Mouse (Mus musculus) forebrain, embryonic 11.5 days (tissue): ENCODE data around the gene Havcr2. TPM values are rescaled to one million over a fixed set of nuclear protein-coding genes. Genes with fewer than 3 reads are reported as not detected.

Experiments used
- ATAC-seq: fragments of 200-750 bp; cut with Nextera tagmentation; replicated peaks from 2 replicates; pipeline ENCODE4 v1.8.0; 2017; ENCODE audit warnings: moderate TSS enrichment; ENCODE audit not compliant: low FRiP score
- DNase-seq: peaks from one replicate; pipeline ENCODE4 v3.0.0-alpha.2; 2017; ENCODE audit warnings: low spot score
- H3K27ac ChIP-seq: fragments of 300-500 bp; sonication (generic); 2 replicates; pipeline ENCODE4 v1.5.1; 2014; ENCODE audit warnings: low read depth, low read length
- H3K27me3 ChIP-seq: fragments of 300-500 bp; sonication (generic); 2 replicates; pipeline ENCODE4 v1.6.1; 2014; ENCODE audit warnings: mild to moderate bottlenecking, low read length, mixed read lengths; ENCODE audit not compliant: control insufficient read depth, insufficient read depth
- H3K36me3 ChIP-seq: fragments of 300-500 bp; sonication (generic); 2 replicates; pipeline ENCODE4 v1.6.1; 2014; ENCODE audit warnings: mild to moderate bottlenecking, low read length, moderate library complexity, mixed read lengths; ENCODE audit not compliant: control insufficient read depth, insufficient read depth
- H3K4me1 ChIP-seq: fragments of 300-500 bp; sonication (generic); replicated peaks from 2 replicates; pipeline ENCODE4 v1.6.1; 2014; ENCODE audit warnings: low read length, mixed read lengths; ENCODE audit not compliant: control insufficient read depth, insufficient read depth
- H3K4me2 ChIP-seq: fragments of 300-500 bp; sonication (generic); 2 replicates; pipeline ENCODE4 v1.6.1; 2014; ENCODE audit warnings: low read depth, mild to moderate bottlenecking, low read length, moderate library complexity, mixed read lengths; ENCODE audit not compliant: severe bottlenecking
- H3K4me3 ChIP-seq: fragments of 300-500 bp; sonication (generic); 2 replicates; pipeline ENCODE4 v1.5.1; 2014; ENCODE audit warnings: low read depth, low read length
- H3K9ac ChIP-seq: fragments of 300-500 bp; sonication (generic); 2 replicates; pipeline ENCODE4 v1.6.1; 2014; ENCODE audit warnings: low read length
- H3K9me3 ChIP-seq: fragments of 300-500 bp; sonication (generic); 2 replicates; pipeline ENCODE4 v1.6.1; 2016; ENCODE audit warnings: low read length, mixed read lengths; ENCODE audit not compliant: control insufficient read depth
- WGBS: fragments of 180-500 bp; shearing (Covaris S2); extraction: QIAGEN DNeasy Blood & Tissue Kit; methylation state at CpG from one replicate; pipeline ENCODE4 v1.1.7; 2014; 5-methylcytosine and 5-hydroxymethylcytosine counted together
- polyA plus RNA-seq: library from polyadenylated mRNA; unstranded; fragments of >200 nt; fragmentation: Nextera tagmentation; extraction: Ambion mirVana; gene quantifications from 2 replicates; pipeline ENCODE4 v1.2.1, GENCODE M21; 2014

The Havcr2 gene
- polyA plus RNA-seq, 1 experiment from 2014 or later: 0.19 TPM

- Histone ChIP-seq H3K27me3 (no peaks in the 10 kb centered on the region), H3K4me1 (no peaks in the 10 kb centered on the region), H3K4me2 (no peak within 1 kb of the TSS), H3K4me3 (no peak within 1 kb of the TSS), H3K9me3 (no peaks in the 10 kb centered on the region), H3K9ac (no peak within 1 kb of the TSS), H3K36me3 (no peaks in the 10 kb centered on the region), H3K27ac (no peak within 1 kb of the TSS)
- no peak for ATAC-seq
- DNase-seq: no peak
- WGBS: 93% methylated on average over 2 of the region's 2 CpGs
These were observed 69.2 kb downstream of the Havcr2 start, which contains the start of gene Gm12169 for GRCm38 (mm10) chr11:46523912-46524311. Gm12169 (plus strand) TSS chr11:46524212.

- Histone ChIP-seq H3K4me3 (no peak overlapping the region), H3K27me3 (no peaks in the 10 kb centered on the region), H3K4me1 (no peaks in the 10 kb centered on the region), H3K4me2 (no peak overlapping the region), H3K36me3 (no peaks in the 10 kb centered on the region), H3K27ac (no peak overlapping the region), H3K9me3 (no peaks in the 10 kb centered on the region), H3K9ac (no peak overlapping the region)
- ATAC-seq (no peak), DNase-seq (no peak)
- WGBS: 73% methylated on average over 4 of the region's 4 CpGs
These were observed 75.4 kb downstream of the Havcr2 start for GRCm38 (mm10) chr11:46530149-46530548.

Other genes starting within 250 kb of the Havcr2 start
- gene Fndc9, start 219.4 kb upstream of the Havcr2 start, polyA plus RNA-seq: 0.65 and 1.5 TPM in 2 replicates
- gene Cyfip2, start 142.1 kb upstream of the Havcr2 start, polyA plus RNA-seq: 49.9 and 50.9 TPM in 2 replicates
- gene Itk, start 65.4 kb upstream of the Havcr2 start, polyA plus RNA-seq: 0.09 TPM in 1 of 2 replicates, not detected in the other
- gene Fam71b, start 58.4 kb upstream of the Havcr2 start, polyA plus RNA-seq: not detected in 2 replicates
- gene Med7, start 18.0 kb upstream of the Havcr2 start, polyA plus RNA-seq: 99.3 and 112 TPM in 2 replicates
- not detected in 2 replicates for gene Gm12169, start 69.3 kb downstream of the Havcr2 start, polyA plus RNA-seq
- not detected in 2 replicates for gene BC053393, start 116.6 kb downstream of the Havcr2 start, polyA plus RNA-seq
- gene Dppa1, start 174.3 kb downstream of the Havcr2 start, polyA plus RNA-seq: not detected in 2 replicates